Mouse (Mus musculus): Measurements from ENCODE around the gene Ech1. TPM values are rescaled to one million over a fixed set of nuclear protein-coding genes. Genes with fewer than 3 reads are reported as not detected.

Ech1 gene
- total RNA-seq, 1 experiment from 2014 or later: 45.0 TPM

DNA sequence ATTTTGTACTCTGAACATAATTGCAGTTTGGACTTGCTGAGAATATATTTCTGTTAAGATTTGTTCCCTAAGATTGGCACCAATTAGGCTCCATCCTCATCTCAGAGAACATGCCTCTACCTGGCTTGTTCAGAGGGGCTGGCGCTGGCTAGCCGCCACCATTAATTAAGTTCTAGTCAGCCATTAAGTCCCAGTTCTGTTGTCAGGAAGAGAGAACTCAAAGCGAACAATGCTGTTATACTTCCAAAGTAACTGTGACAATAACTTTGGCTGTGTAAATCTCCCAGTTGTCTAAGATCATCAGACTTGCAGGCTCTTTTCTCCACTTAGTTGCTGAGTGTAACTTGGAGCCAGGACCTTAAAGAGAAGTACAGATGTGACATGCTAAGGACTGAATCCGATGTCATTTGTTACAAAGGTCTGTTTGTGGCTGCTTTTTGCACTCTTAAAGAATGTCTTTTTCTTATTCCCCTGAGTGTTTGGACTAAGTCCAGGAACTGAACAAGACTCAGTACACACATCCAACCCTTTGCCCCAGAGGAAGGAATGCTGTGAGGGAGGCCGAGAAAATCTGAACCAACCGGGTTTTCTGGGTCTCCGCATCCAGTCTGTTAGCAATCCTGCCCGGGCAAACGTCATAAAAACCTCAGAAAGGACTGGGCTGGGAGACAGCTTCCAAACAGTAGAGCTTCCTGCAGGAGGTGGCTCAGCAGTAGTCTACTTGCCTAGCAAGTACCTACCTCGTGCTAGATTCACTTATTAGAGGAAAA, 22.9 kb upstream of the Ech1 start:
- no peak for ATAC-seq (ENCODE audit: extremely low read depth, insufficient number of reproducible peaks, low FRiP score, poor library complexity, severe bottlenecking)

DNA sequence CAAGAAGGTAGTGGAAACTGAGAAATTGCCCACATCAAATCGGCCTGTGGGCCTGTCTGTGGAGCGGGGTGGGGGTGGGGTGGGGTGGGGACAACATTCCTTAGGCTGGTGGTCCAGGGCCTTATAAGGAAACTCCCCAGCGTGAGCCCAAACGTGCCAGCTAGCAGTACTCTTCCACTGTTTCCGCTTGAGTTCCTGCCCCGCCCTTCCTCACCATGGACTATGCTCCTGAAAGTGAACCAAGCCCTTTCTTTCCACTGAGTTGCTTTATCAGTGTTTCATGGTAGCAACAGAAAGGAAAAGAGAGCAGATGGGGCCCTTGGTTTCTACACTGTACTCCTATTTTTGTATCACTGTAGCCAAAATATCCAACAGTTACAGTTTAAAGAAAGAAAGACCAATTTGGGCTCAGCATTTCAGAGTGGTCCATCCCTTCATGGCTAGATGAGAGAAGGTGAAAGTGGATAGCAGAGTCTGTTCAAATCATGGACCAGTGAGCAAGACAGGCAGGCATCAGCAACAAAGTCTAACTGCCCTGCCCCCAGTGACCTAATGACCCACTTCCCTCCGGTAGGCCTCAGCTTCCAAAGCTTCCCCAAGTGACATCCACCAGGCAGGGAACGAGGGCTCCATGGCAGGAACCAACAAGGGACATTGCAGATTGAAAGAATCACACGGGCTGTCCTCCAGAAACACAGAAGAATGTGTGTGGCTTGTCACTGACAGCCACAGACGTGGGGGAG, 22.0 kb upstream of the Ech1 start:
- ATAC-seq (ENCODE audit: extremely low read depth, insufficient number of reproducible peaks, low FRiP score, poor library complexity, severe bottlenecking): no peak

DNA sequence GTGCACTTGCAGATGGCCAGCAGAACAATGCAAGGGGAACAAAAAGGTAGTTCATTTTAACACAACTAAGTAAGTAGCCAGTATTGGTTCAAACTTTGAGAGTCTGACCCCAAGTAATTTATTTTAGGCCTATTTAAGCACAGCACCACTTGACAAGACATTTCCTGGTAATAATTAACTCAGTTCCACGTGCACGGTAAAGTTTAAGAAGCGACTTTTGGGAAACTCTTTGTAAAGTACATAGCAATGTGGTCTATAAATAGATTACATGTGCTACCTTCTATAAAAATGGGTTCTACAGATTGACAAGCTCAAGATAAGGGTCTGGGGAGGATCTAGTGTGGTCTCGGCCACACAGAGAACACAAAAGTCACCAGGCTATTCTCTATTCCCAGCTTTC, 21.3 kb upstream of the Ech1 start:
- ATAC-seq (ENCODE audit: extremely low read depth, insufficient number of reproducible peaks, low FRiP score, poor library complexity, severe bottlenecking): no peak

DNA sequence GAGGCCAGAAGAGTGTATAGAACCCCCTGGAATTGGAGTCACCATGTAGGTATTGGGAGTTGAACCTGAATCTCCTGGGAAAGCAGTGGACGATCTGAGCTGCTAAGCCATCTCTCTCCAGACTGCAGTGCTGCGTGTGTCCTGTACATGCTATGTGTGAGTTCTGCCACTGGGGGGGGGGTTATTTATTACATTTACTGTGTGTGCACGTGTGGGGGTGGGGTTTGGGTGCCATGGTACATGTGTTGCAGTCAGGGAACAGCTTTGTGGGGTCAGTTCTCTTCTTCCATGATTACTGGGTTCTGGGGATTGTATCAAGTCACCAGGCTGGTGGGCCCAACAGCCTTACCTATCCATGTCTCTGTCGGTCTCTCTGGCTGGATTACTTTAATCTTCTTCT, 18.1 kb upstream of the Ech1 start:
- no peak for ATAC-seq (ENCODE audit: extremely low read depth, insufficient number of reproducible peaks, low FRiP score, poor library complexity, severe bottlenecking)

DNA sequence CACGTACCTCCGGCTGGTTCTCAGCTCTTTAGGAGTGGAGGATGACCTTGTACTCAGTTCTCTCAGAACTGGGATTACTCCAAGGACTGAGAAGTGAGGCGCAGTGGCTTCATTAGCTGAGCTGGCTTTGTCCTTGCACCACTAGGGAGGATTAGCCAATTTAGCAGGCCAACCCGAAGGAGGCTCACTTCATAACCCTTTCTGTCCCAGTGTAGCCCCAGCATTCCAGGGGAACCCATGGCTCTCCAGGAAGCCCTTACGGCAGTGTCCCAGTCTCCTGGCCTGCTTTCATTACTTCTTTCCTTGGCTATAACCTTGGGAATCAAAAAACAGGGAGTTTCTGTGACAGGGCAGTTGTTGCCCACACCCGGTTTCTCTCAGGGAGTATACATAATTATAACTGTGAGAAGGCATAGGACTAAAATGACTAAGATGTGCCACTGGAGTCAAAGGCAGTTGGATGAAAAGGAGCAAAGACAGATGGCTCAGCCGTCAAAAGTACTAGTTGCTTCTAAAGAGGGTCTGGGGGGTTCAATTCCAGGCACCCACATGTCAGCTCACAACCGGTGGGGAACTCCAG, 17.3 kb upstream of the Ech1 start:
- no peak for ATAC-seq (ENCODE audit: extremely low read depth, insufficient number of reproducible peaks, low FRiP score, poor library complexity, severe bottlenecking)

DNA sequence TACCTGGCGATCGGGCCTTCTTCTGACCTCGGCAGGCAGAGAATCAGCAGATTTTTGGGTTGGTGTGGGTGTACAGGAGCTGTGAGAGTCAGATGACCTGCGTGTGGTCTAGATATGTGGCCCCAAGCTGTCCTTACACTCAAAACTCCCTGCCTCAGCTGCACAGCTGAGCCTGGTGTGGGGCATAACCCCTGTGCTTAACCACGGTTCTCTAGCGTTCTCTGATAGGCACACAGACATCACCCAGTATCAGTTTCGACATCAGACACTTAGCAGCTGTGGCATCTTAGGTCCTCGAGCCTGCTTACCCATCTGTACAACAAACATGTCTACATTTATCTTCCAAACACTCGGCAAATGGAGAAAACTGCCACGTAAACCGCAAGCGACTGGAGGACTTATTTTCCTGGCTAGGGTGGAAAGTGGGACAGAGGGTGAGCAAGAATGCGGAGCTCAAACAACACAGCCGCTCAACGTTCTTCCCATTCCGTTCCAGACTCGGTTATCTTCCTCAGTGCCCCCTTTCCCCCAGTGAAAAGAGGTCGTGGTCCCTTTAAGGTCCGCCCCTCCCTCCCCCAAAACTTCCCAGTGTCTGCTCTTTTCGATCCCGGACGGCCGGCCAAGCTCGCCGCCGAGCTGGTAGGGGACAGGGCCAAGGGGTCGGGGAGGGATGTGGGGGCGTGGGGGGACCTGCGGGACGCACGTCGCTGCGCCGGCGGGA, 16.6 kb upstream of the Ech1 start, which contains the start of gene Hnrnpl:
Hnrnpl (plus strand) TSS at position 321 of the 721 bp plus-strand sequence.
- peak; percentile 13; the same call in 1 of the 2 replicates for ATAC-seq (ENCODE audit: extremely low read depth, insufficient number of reproducible peaks, low FRiP score, poor library complexity, severe bottlenecking)

DNA sequence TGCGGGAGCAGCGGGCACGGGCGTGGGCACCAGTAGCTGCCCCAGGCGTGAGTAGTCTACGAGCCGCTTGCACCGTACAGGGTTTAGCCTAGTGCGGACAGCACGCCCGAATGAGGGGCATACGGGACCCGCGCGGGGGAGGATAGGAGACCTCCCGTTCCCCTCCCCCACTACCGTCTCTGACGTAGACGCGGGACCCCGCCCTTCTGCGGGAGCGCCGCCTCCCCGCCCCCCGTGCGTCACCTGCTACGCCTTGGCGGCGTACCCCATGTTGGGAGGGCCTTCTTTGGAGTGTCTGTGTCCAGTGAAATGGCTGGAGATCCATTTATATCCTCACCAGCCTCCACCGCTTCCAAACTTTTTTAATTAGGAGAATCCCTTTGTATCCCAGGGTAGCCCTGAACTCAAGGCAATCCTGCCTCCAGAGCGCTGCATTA, 16.0 kb upstream of the Ech1 start:
- ATAC-seq (ENCODE audit: extremely low read depth, insufficient number of reproducible peaks, low FRiP score, poor library complexity, severe bottlenecking): peak; percentile 49

DNA sequence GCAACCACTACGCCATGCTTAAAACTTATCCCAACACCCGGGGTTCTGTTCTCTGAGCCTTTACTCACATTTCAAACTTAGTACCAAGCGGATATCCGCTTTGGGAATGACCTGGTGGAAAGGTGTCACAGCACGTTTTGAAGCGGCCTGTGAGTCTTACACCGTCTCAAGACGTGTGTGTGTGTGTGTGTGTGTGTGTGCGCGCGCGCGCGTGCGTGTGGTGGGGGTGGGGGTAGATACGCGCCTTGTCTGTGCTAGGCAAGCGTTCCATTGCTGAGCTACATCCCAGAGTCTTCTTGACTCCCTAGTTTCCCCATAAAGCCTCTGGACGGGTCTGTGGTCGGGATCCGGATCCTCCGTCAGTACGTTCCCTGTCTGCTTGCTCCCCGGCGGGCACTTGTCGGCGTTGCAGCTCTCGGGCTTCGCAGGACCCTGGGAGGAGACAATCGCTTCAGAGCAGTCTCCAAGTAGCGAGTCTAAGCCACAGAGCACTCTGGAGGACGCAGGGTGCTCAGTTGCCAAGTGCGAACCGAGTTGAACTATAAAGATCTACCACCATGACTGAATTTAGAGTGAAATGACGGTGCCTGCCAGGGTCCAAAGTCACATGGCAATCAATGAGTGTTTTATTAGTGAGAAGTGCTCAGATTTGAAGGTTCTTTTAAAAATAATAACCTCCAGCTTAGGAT, 15.5 kb upstream of the Ech1 start:
- no peak for ATAC-seq (ENCODE audit: extremely low read depth, insufficient number of reproducible peaks, low FRiP score, poor library complexity, severe bottlenecking)

DNA sequence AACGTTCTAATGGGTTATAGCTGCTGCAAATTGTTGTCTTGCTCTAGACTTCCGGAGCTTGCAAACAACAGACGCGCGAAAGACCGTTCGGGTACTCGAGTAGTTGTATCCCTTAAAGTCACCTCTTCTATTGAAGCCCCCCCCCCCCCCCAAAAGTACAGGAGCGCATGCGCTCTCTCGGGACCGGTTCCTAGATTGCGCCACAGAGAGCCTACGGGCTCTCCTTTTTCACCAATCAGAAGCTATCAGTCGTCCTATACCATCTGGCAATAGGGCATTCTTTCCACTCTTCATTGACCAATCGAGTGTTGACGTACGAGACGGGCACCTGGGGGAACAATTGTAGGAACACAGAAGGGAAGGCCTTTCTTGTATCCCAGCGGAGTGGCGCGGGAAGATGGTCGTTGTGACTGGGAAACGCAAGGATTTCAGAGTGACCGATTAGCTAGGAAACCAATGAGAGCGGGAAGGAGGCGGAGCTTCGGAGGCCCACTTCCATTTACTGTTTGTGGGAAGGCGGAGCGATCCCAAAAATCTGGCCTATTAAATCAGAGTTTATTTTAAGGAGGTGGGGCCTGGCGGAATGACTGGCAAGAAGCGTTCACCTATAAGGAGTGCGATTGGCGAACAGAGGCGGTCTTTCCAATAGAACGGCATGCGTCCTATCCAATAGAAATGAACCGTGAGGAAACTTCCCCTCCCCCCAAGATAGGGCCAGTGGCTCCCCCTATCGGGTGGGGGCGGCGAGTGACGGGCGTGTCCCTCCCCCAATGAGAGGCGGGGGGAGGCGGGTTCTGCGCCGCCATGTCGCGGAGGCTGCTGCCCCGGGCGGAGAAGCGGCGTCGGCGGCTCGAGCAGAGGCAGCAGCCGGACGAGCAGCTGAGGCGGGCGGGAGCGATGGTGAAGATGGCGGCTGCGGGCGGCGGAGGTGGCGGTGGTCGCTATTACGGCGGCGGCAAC, 14.6 kb upstream of the Ech1 start:
- peak; percentile 80 for ATAC-seq (ENCODE audit: extremely low read depth, insufficient number of reproducible peaks, low FRiP score, poor library complexity, severe bottlenecking)

DNA sequence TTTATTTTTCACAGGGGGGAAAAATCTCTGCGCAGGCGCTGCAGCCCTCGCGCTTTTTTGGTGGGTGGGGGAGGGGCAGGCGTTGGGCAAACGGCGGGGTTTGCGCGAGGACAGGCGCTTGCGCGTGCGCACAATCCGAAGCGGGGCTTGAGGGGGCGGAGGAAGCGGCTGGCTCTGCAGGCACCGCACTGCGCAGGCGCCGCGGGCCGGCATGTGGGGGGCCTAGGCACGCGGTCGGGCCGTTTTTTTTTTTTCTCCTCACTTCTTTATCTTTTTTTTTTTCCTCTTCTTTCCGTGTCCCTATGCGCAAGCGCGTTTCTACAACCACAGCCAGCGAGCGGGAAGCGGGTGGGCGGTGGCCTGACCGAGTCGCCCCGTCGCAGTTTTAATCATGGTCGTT, 13.8 kb upstream of the Ech1 start:
- ATAC-seq (ENCODE audit: extremely low read depth, insufficient number of reproducible peaks, low FRiP score, poor library complexity, severe bottlenecking): no peak

DNA sequence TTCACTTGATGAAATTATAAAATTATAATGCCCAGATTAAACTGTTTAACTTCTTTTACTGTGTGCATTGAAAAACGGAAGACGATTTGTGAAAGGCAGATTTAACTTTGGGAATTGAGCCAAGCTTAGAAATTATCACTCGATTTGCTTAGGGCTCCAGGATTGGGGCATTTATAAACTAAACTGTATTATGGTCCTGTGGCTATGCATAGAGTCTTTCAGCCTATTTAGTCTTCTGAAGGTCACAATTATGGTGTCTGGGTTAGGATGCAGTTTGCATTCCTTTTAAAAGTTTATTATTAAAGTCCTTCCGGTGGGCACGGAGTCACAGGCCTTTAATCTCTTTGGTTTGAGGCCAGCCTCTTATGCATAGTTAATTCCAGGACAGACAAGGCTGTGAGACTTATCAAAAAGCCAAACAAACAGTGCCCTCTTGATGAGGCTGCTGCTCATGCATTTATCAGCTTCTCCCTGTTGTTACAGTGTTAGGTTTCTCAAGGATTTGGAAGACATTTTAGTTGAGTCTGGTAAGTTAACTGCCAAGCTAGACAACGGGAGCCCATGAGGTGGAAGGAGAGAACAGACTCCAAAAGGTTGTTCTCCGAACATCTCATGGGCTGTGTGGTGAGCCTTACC, 13.3 kb upstream of the Ech1 start:
- no peak for ATAC-seq (ENCODE audit: extremely low read depth, insufficient number of reproducible peaks, low FRiP score, poor library complexity, severe bottlenecking)

DNA sequence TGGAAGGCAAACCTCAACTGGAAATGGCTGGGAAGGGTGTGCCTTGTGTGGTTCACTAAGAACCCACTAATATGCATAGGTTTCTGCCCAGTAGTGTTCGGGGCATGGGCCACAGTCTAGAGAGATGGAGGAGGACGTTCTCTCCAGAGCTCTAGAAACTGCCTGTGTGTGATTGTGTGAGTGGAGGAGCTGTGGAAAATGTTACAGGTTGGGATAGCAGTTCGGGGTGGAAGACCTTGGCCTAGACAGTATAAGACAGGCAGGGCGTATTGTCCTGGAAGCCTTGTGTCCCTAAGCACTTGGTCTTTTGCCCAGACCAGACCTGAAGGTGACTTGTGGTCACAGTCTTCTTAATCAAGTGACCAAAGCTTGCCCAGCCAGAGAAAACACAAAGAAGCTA, 12.6 kb upstream of the Ech1 start:
- no peak for ATAC-seq (ENCODE audit: extremely low read depth, insufficient number of reproducible peaks, low FRiP score, poor library complexity, severe bottlenecking)

DNA sequence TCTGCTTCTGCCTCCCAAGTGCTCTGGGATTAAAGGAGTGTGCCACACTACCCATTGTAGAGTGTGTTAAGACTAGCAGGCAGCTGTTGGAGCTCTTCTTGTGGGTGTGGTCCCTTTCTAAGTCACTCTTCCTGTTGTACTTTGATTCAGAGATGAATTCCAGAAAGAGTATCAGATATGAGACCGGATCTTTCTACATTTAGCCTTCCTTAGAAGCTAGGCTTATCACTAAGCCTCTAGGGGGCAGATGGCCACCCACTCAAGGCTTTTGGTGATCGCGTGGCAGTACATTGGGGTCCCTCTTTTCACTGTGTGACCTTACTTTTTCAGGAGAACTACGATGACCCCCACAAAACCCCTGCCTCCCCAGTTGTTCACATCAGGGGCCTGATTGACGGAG, 12.1 kb upstream of the Ech1 start:
- no peak for ATAC-seq (ENCODE audit: extremely low read depth, insufficient number of reproducible peaks, low FRiP score, poor library complexity, severe bottlenecking)

DNA sequence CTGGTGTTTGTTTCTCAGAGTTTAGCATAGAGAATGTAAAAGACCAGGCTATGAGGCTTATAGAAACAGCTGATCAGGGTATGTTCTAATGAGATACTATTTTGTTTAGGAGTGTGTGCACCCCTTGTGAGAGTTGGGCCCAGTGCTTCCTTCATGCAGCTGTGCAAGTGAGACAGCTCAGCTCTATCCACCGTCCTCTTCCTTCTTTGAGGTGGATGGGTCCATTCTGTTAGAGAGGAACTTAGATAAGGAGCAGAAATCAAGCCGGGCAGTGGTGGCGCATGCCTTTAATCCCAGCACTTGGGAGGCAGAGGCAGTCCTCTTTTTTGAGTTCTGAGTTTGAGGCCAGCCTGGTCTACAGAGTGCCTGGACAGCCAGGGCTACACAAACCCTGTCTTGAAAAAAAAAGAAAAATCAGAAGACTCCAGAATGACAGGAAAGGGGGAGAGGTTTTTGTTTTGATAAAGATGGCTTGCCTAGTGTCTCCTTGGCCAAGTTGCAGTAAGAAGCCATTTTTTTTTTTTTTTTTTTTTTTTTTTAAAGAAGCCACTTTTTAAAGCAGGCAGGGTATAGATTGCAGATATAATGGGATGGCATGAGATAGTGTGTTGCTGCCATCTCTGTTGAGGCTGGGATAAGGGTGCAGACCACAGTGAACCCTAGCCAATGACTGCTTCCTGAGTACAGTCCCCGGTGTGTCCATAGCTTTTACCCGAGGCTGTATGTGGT, 10.5 kb upstream of the Ech1 start:
- no peak for ATAC-seq (ENCODE audit: extremely low read depth, insufficient number of reproducible peaks, low FRiP score, poor library complexity, severe bottlenecking)

DNA sequence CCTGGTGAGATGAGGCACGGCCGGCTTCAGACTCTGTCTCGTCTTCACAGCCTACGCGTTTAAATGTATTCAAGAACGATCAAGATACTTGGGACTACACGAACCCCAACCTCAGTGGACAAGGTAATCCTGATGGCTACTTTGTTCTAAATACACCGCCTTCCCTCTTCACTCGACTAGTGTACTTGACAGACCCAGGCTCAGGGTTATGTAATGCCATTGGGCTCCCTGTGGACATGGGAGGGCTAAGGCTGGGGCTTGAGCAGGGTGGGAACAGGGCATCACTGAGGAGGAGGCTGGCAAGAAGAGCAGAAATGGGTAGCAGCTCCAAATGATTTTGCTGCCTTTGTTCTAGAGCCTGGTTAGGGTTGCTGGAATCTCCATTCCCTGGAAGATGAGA, 9.8 kb upstream of the Ech1 start:
- ATAC-seq (ENCODE audit: extremely low read depth, insufficient number of reproducible peaks, low FRiP score, poor library complexity, severe bottlenecking): no peak

DNA sequence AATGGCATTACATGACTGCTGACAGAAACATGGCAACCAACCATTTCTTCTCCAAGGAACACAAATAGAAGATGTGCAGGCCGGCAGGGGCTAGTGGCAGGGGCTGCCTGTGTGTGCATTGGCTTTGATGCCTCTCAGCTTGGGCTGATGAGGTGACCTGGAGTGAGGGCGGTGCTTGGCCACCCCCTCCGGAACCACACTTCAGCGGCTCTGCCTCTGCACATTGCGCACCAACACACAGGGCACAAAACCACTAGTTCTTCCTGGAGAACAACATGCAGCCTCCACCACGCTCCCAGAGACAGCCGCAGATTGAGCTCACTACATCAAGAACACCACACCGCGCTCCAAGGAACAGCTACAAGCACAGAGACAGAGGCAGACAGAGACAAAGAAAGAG, 8.8 kb upstream of the Ech1 start:
- peak; percentile 79 for ATAC-seq (ENCODE audit: extremely low read depth, insufficient number of reproducible peaks, low FRiP score, poor library complexity, severe bottlenecking)

DNA sequence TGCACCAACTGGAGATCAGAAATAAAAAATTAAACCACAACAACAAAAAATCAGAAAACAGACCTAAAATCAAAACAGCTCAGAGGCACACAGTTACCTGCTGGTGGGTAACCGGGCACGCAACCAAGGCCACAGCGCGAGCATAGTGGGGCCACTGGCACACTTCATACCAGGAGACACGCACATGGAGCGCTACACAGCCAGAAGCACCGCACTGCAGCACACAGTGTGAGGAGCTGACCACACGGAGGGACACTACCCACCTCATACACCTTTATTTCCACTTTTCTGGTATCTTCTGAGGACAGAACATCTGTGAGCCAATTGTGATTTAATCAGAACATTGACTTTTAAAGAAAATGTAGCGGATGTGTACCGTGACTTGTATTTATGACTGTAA, 8.1 kb upstream of the Ech1 start:
- no peak for ATAC-seq (ENCODE audit: extremely low read depth, insufficient number of reproducible peaks, low FRiP score, poor library complexity, severe bottlenecking)

Measured in neutrophil, adult 5-6 weeks (primary cell).